In genomic region chr6:86605260-86605659, GRCm38 (mm10) we compare ENCODE assay signal across 14 mouse cellular contexts. TPM values are rescaled to one million over a fixed set of nuclear protein-coding genes. Genes with fewer than 3 reads are reported as not detected.
DNase-seq lines count a peak whose midpoint lies in the region; ATAC-seq and TF ChIP-seq lines count a peak whose summit lies in the region.
"Had no signal": no experiment of that assay in that cellular context is flagged by ENCODE, and none has a peak within 500 bp of the region (broad histone marks: within the 10 kb centered on the region; RNA-seq: fewer than 3 reads in every experiment).

No protein-coding gene starts in this region.

- ATAC-seq in intestine, embryonic 16.5 days = peak; percentile 88
- peak; percentile 91 for ATAC-seq in stomach, embryonic 16.5 days (ENCODE audit: insufficient read depth, low FRiP score)
- ATAC-seq in forebrain, postnatal 0 days = no peak
- no peak for ATAC-seq in midbrain, embryonic 15.5 days (replicated peaks)

- peaks cover 12% of the 10 kb centered on the region for H3K4me1 ChIP-seq in intestine, embryonic 16.5 days (ENCODE audit: control insufficient read depth, insufficient read depth, low read length)
- H3K4me1 ChIP-seq in stomach, embryonic 16.5 days (ENCODE audit: control insufficient read depth, insufficient read depth, low read length) = peaks cover 12% of the 10 kb centered on the region
- H3K4me1 ChIP-seq in forebrain, postnatal 0 days (ENCODE audit: insufficient read depth) = no peaks in the 10 kb centered on the region
- no peaks in the 10 kb centered on the region for H3K4me1 ChIP-seq in midbrain, embryonic 15.5 days

- H3K4me3 ChIP-seq in intestine, embryonic 16.5 days (ENCODE audit: low read length) = no peak overlapping the region
- H3K4me3 ChIP-seq in stomach, embryonic 16.5 days (replicated peaks; ENCODE audit: low read length) = no peak overlapping the region
- H3K4me3 ChIP-seq in forebrain, postnatal 0 days (ENCODE audit: low read depth, low read length) = no peak overlapping the region
- no peak overlapping the region for H3K4me3 ChIP-seq in midbrain, embryonic 15.5 days

- H3K9me3 ChIP-seq in intestine, embryonic 16.5 days (ENCODE audit: control insufficient read depth, low read length) = no peaks in the 10 kb centered on the region
- H3K9me3 ChIP-seq in stomach, embryonic 16.5 days (replicated peaks; ENCODE audit: control insufficient read depth, low read length) = no peaks in the 10 kb centered on the region
- no peaks in the 10 kb centered on the region for H3K9me3 ChIP-seq in forebrain, postnatal 0 days (ENCODE audit: low read length)
- no peaks in the 10 kb centered on the region for H3K9me3 ChIP-seq in midbrain, embryonic 15.5 days

- H3K27ac ChIP-seq in intestine, embryonic 16.5 days (ENCODE audit: low read length) = peak overlapping the region; percentile 27; the same call in 1 of the 2 replicates
- H3K27ac ChIP-seq in stomach, embryonic 16.5 days (ENCODE audit: low read length) = peak overlapping the region; percentile 81
- H3K27ac ChIP-seq in forebrain, postnatal 0 days (ENCODE audit: low read depth, low read length) = no peak overlapping the region
- H3K27ac ChIP-seq in midbrain, embryonic 15.5 days = no peak overlapping the region
- H3K27ac ChIP-seq: macrophage had no signal

- no peaks in the 10 kb centered on the region for H3K36me3 ChIP-seq in intestine, embryonic 16.5 days (ENCODE audit: control insufficient read depth, insufficient read depth, low read length)
- H3K36me3 ChIP-seq in stomach, embryonic 16.5 days (ENCODE audit: control insufficient read depth, insufficient read depth, low read length) = no peaks in the 10 kb centered on the region
- H3K36me3 ChIP-seq in forebrain, postnatal 0 days (ENCODE audit: insufficient read depth) = no peaks in the 10 kb centered on the region
- H3K36me3 ChIP-seq in midbrain, embryonic 15.5 days (replicated peaks) = no peaks in the 10 kb centered on the region

- peak; percentile 75 for DNase-seq in urinary bladder, postnatal 14 days (ENCODE audit: low spot score)
- no peak for DNase-seq in urinary bladder, adult 2 months (ENCODE audit: low spot score)
- no peak for DNase-seq in frontal cortex, postnatal 36 days (ENCODE audit: low spot score in 2 of 2)
- no peak for DNase-seq in forebrain, postnatal 0 days
- DNase-seq in layer of hippocampus, adult 11-12 months (ENCODE audit: low spot score) = no peak
- DNase-seq: adrenal gland, postnatal 36 days; cerebellum, adult 11 months; gastrocnemius, postnatal 36 days; right cerebral cortex, postnatal 4 days had no signal

- no peaks in the 10 kb centered on the region for H3K27me3 ChIP-seq in intestine, embryonic 16.5 days (replicated peaks; ENCODE audit: control insufficient read depth, insufficient read depth, low read length)
- H3K27me3 ChIP-seq in stomach, embryonic 16.5 days (ENCODE audit: control insufficient read depth, insufficient read depth, low read length) = no peaks in the 10 kb centered on the region
- H3K27me3 ChIP-seq in forebrain, postnatal 0 days (ENCODE audit: insufficient read depth, low read length) = no peaks in the 10 kb centered on the region
- H3K27me3 ChIP-seq in midbrain, embryonic 15.5 days (replicated peaks) = no peaks in the 10 kb centered on the region

- TF ChIP-seq CTCF in forebrain, postnatal 0 days (IDR thresholded peaks at IDR 0.05; ENCODE audit: low read depth) = no peak

- H3K4me2 ChIP-seq in intestine, embryonic 16.5 days (ENCODE audit: low read depth, low read length) = no peak overlapping the region
- 0 out of 2 replicates have a peak overlapping the region, but pooled peaks have one; percentile 2 for H3K4me2 ChIP-seq in stomach, embryonic 16.5 days (ENCODE audit: low read depth, low read length)
- no peak overlapping the region for H3K4me2 ChIP-seq in forebrain, postnatal 0 days (ENCODE audit: low read depth)
- H3K4me2 ChIP-seq in midbrain, embryonic 15.5 days = no peak overlapping the region

- WGBS in intestine, embryonic 16.5 days = 49% methylated on average over 7 of the region's 7 CpGs
- 46% methylated on average over 7 of the region's 7 CpGs for WGBS in stomach, embryonic 16.5 days
- 78% methylated on average over 7 of the region's 7 CpGs for WGBS in forebrain, postnatal 0 days
- WGBS in midbrain, embryonic 15.5 days = 71% methylated on average over 7 of the region's 7 CpGs

- H3K9ac ChIP-seq in intestine, embryonic 16.5 days (ENCODE audit: low read depth, low read length) = peak overlapping the region; percentile 27; the same call in 1 of the 2 replicates
- no peak overlapping the region; the same call in 1 of the 2 replicates for H3K9ac ChIP-seq in stomach, embryonic 16.5 days (ENCODE audit: low read length)
- H3K9ac ChIP-seq in forebrain, postnatal 0 days = no peak overlapping the region
- no peak overlapping the region for H3K9ac ChIP-seq in midbrain, embryonic 15.5 days

RNA-seq across cellular contexts. Expression of gene Asprv1, which starts 22.7 kb away (rescaled TPM):
- 0.39 and 0.56 TPM in 2 replicates for polyA plus RNA-seq in urinary bladder, adult 2 months (2012; rRNA removed)
- 0.73 and 1.1 TPM in 2 replicates for polyA plus RNA-seq in intestine, embryonic 16.5 days (2015; fragmentation: Nextera tagmentation; extraction: Ambion mirVana)
- polyA plus RNA-seq in stomach, embryonic 16.5 days (2015; fragmentation: Nextera tagmentation; extraction: Ambion mirVana) = 360 and 682 TPM in 2 replicates
- total RNA-seq in forebrain, postnatal 0 days (2014; rRNA removed) = 1.8 and 3.2 TPM in 2 replicates
- 1.6 TPM in 2 replicates for polyA plus RNA-seq in forebrain, postnatal 0 days (2015; fragmentation: Nextera tagmentation; extraction: Ambion mirVana)
- 0.47 and 1.7 TPM in 2 replicates for polyA plus RNA-seq in midbrain, embryonic 15.5 days (2015; fragmentation: Nextera tagmentation; extraction: Ambion mirVana)
- total RNA-seq: gastrocnemius, postnatal 36 days; liver, adult 2 months had no signal

Comparison
In these comparisons a context has a peak if more than half of its experiments do, and no peak if none do; other contexts are left out.
1. ATAC-seq: peak in intestine, embryonic 16.5 days (single experiment) and stomach, embryonic 16.5 days (single experiment); none in forebrain, postnatal 0 days (single experiment) and midbrain, embryonic 15.5 days (single experiment).
2. H3K27ac ChIP-seq: peak in intestine, embryonic 16.5 days (single experiment) and stomach, embryonic 16.5 days (single experiment); none in forebrain, postnatal 0 days (single experiment) and midbrain, embryonic 15.5 days (single experiment).
3. RNA of gene Asprv1, which starts 22.7 kb away (polyA plus RNA-seq): 360 to 682 TPM in stomach, embryonic 16.5 days; 0.47 to 1.7 TPM in midbrain, embryonic 15.5 days, 1.6 TPM in forebrain, postnatal 0 days, 0.73 to 1.1 TPM in intestine, embryonic 16.5 days and 0.39 to 0.56 TPM in urinary bladder, adult 2 months; every median in the first group is over 100 times any median in the second.